Mouse (Mus musculus): ENCODE results near the gene Cdca8. TPM values are rescaled to one million over a fixed set of nuclear protein-coding genes. Genes with fewer than 3 reads are reported as not detected.

Cdca8 gene
- polyA plus RNA-seq, 1 experiment from 2014 or later = 125 TPM

DNA sequence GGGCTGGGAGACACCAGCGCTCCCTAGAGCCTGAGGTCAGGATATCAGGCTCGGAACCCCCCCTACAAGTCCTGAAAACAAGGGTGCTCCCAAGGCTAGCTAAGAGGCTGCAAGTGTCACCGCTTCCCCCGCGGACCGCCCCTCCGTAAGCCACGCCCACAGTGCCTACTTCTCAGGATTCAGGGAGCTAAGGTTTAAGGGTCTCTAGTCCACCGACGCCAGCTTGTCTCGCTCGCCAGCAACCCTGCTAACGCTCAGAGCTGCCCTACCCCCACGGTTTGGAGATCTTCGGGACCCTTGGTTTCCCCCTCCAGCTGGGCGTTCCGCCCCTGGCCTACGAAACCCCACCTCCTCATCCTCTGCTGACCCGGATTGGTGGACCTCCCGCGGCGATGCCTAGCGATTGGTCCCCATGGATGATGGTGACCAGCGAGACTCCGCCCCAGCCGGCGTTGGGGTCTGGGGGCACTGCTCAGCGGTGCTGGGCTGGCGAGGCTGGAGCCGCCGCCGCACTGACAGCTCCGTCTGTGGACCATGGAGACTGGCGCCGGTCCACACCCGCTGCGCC lies 57.7 kb downstream of the Cdca8 start:
- ATAC-seq (ENCODE audit: insufficient number of reproducible peaks, insufficient read depth, low FRiP score, low read depth) = peak; percentile 76; the same call in 1 of the 2 replicates
- Histone ChIP-seq H3K27me3 (ENCODE audit: control insufficient read depth, insufficient read depth, low read length) (peaks cover 29% of the 10 kb centered on the region), H3K4me3 (ENCODE audit: low read depth, low read length) (peak overlapping the region; percentile 24), H3K27ac (ENCODE audit: low read length) (no peak overlapping the region), H3K36me3 (ENCODE audit: control insufficient read depth, insufficient read depth, low read length) (no peaks in the 10 kb centered on the region), H3K9me3 (ENCODE audit: control insufficient read depth, low read depth, low read length) (no peaks in the 10 kb centered on the region), H3K9ac (replicated peaks; ENCODE audit: low read depth, low read length) (no peak overlapping the region), H3K4me2 (replicated peaks; ENCODE audit: low read depth, low read length) (peak overlapping the region; percentile 42), H3K4me1 (ENCODE audit: control insufficient read depth, insufficient read depth, low read length) (0 out of 2 replicates have a peak, but pooled peaks cover 6% of the 10 kb centered on the region)
- under 1% methylated on average over 37 of the region's 37 CpGs for WGBS

DNA sequence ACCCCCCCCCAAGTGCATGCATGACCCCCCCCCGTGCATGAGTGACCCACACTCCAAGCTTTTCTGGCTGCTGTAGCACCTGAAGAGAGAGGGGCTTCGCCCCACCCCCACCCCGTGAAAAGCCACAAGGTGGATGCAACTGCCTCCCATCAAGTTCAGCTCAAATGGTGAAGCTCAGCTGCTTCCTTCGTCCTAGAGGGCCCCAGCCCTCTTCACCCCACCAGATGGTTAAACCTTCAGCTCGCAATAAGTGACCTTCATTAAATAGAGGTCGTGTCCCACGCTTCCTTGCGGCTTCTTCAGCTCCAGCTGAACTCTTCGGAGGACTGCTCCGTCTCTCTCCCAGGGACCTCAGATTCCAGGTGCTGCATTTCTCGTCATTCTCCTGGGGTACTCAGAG lies 58.5 kb downstream of the Cdca8 start, which contains the start of gene Epha10:
TSS of gene Epha10 (plus strand) at position 301 of the 400 bp plus-strand sequence.
- Histone ChIP-seq H3K9ac (replicated peaks; ENCODE audit: low read depth, low read length) (no peak within 1 kb of the TSS), H3K27ac (ENCODE audit: low read length) (no peak within 1 kb of the TSS), H3K36me3 (ENCODE audit: control insufficient read depth, insufficient read depth, low read length) (no peaks in the 10 kb centered on the region), H3K27me3 (ENCODE audit: control insufficient read depth, insufficient read depth, low read length) (peaks cover 24% of the 10 kb centered on the region), H3K9me3 (ENCODE audit: control insufficient read depth, low read depth, low read length) (no peaks in the 10 kb centered on the region), H3K4me1 (ENCODE audit: control insufficient read depth, insufficient read depth, low read length) (0 out of 2 replicates have a peak, but pooled peaks cover 6% of the 10 kb centered on the region), H3K4me3 (ENCODE audit: low read depth, low read length) (peak within 1 kb of the TSS; percentile 24), H3K4me2 (replicated peaks; ENCODE audit: low read depth, low read length) (peak within 1 kb of the TSS; percentile 42)
- 8% methylated on average over 11 of the region's 11 CpGs for WGBS
- ATAC-seq (ENCODE audit: insufficient number of reproducible peaks, insufficient read depth, low FRiP score, low read depth) = no peak

DNA sequence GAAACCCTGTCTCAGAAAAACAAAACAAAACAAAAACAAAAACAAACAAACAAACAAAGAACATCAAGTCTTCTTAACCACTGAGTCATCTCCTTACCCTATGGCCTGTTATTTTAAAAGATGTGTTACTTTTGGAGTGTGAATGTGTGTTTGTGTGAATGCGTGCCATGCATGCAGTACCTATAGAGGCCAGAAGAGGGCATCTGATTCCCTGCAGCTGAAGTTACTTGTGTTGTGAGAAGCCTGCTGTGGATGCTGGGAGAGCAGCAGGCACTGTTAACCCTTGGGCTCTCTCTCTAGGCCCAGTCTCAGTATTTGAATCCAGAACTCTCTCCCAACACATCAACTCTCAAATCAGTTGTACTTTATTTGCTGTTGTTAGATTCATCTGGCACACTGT lies 66.4 kb downstream of the Cdca8 start:
- H3K36me3 ChIP-seq (ENCODE audit: control insufficient read depth, insufficient read depth, low read length) = no peaks in the 10 kb centered on the region
- no peaks in the 10 kb centered on the region for H3K27me3 ChIP-seq (ENCODE audit: control insufficient read depth, insufficient read depth, low read length)
- no peak overlapping the region for H3K9ac ChIP-seq (replicated peaks; ENCODE audit: low read depth, low read length)
- ATAC-seq (ENCODE audit: insufficient number of reproducible peaks, insufficient read depth, low FRiP score, low read depth) = no peak
- no peak overlapping the region for H3K4me3 ChIP-seq (ENCODE audit: low read depth, low read length)
- no peaks in the 10 kb centered on the region for H3K4me1 ChIP-seq (ENCODE audit: control insufficient read depth, insufficient read depth, low read length)
- no peak overlapping the region for H3K27ac ChIP-seq (ENCODE audit: low read length)
- no peak overlapping the region for H3K4me2 ChIP-seq (replicated peaks; ENCODE audit: low read depth, low read length)
- no peaks in the 10 kb centered on the region; the same call in 1 of the 2 replicates for H3K9me3 ChIP-seq (ENCODE audit: control insufficient read depth, low read depth, low read length)
- WGBS = 88% methylated on average over 1 of the region's 1 CpGs

Other genes starting within 250 kb of the Cdca8 start
- 73.9 and 74.2 TPM in 2 replicates for gene Utp11, start 245.7 kb downstream of the Cdca8 start, polyA plus RNA-seq (2014; fragmentation: Nextera tagmentation; extraction: Ambion mirVana)
- gene Fhl3, start 238.6 kb downstream of the Cdca8 start, polyA plus RNA-seq (2014; fragmentation: Nextera tagmentation; extraction: Ambion mirVana) = 19.5 and 20.4 TPM in 2 replicates
- gene Sf3a3, start 224.5 kb downstream of the Cdca8 start, polyA plus RNA-seq (2014; fragmentation: Nextera tagmentation; extraction: Ambion mirVana) = 145 and 150 TPM in 2 replicates
- gene Inpp5b, start 197.5 kb downstream of the Cdca8 start, polyA plus RNA-seq (2014; fragmentation: Nextera tagmentation; extraction: Ambion mirVana) = 27.4 and 31.1 TPM in 2 replicates
- gene Mtf1, start 137.2 kb downstream of the Cdca8 start, polyA plus RNA-seq (2014; fragmentation: Nextera tagmentation; extraction: Ambion mirVana) = 12.9 and 14.1 TPM in 2 replicates
- gene Yrdc, start 88.6 kb downstream of the Cdca8 start, polyA plus RNA-seq (2014; fragmentation: Nextera tagmentation; extraction: Ambion mirVana) = 31.6 and 39.6 TPM in 2 replicates
- gene 1110065P20Rik, start 88.1 kb downstream of the Cdca8 start, polyA plus RNA-seq (2014; fragmentation: Nextera tagmentation; extraction: Ambion mirVana) = 60.1 and 69.1 TPM in 2 replicates
- 1.6 and 1.7 TPM in 2 replicates for gene Maneal, start 77.1 kb downstream of the Cdca8 start, polyA plus RNA-seq (2014; fragmentation: Nextera tagmentation; extraction: Ambion mirVana)
- 0.21 and 0.56 TPM in 2 replicates for gene Epha10, start 58.4 kb downstream of the Cdca8 start, polyA plus RNA-seq (2014; fragmentation: Nextera tagmentation; extraction: Ambion mirVana)
- gene 9930104L06Rik, start 2.3 kb downstream of the Cdca8 start, polyA plus RNA-seq (2014; fragmentation: Nextera tagmentation; extraction: Ambion mirVana) = 5.0 and 6.0 TPM in 2 replicates
- gene Rspo1, start 47.1 kb upstream of the Cdca8 start, polyA plus RNA-seq (2014; fragmentation: Nextera tagmentation; extraction: Ambion mirVana) = 18.3 and 20.9 TPM in 2 replicates
- 84.6 and 86.0 TPM in 2 replicates for gene Gnl2, start 77.3 kb upstream of the Cdca8 start, polyA plus RNA-seq (2014; fragmentation: Nextera tagmentation; extraction: Ambion mirVana)
- 0.11 and 0.22 TPM in 2 replicates for gene Dnali1, start 126.4 kb upstream of the Cdca8 start, polyA plus RNA-seq (2014; fragmentation: Nextera tagmentation; extraction: Ambion mirVana)
- 27.7 and 30.1 TPM in 2 replicates for gene Snip1, start 127.4 kb upstream of the Cdca8 start, polyA plus RNA-seq (2014; fragmentation: Nextera tagmentation; extraction: Ambion mirVana)
- gene Meaf6, start 145.8 kb upstream of the Cdca8 start, polyA plus RNA-seq (2014; fragmentation: Nextera tagmentation; extraction: Ambion mirVana) = 69.2 and 71.1 TPM in 2 replicates
- gene Zc3h12a, start 188.5 kb upstream of the Cdca8 start, polyA plus RNA-seq (2014; fragmentation: Nextera tagmentation; extraction: Ambion mirVana) = 1.1 and 1.2 TPM in 2 replicates

Data from stomach, embryonic 14.5 days (tissue).